Mouse (Mus musculus) embryo, embryonic 11.5 days (tissue): Measurements from ENCODE around the gene Tlnrd1.
"Not testable (repeated sequence)": the region's sequence is repeated elsewhere in the genome, so short reads cannot be mapped to it uniquely, and the experiment has no call there.

Experiments used
- DNase-seq: peaks from one replicate; pipeline ENCODE4 v3.0.0-alpha.2; 2012; ENCODE audit warnings: low read depth, low spot score

The Tlnrd1 gene

GRCm38 (mm10) chr7:83884021-83884658 is at the start of gene Tlnrd1, which contains the start of gene Mesd:
Gene Tlnrd1 (minus strand): TSS chr7:83884305.
Gene Mesd (plus strand): TSS chr7:83884466.
- peak; percentile 86 for DNase-seq

DNA sequence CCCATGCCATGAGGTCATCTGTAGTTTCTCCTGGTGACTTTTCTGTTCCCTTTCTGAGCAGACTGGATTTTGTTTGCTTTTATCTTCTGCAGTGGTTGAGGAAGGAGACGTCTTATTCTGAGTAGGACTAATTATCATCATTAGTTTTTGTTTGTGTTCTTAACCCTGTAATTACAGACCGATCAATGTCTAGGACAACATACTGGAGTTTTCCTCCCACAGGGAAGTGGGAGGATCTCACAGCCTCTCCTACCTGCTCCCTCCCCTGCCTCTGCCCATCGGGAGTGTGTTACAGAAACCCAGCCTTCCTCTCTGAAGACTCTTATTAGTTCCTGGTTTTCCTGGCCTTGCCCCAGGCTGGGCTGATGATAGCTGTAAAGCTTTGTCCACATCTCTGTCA is 37.5 kb upstream of the Tlnrd1 start:
- no peak for DNase-seq

GRCm38 (mm10) chr7:83920241-83920640 is 36.1 kb upstream of the Tlnrd1 start:
- no peak for DNase-seq

GRCm38 (mm10) chr7:83914566-83914965 is 30.5 kb upstream of the Tlnrd1 start:
- DNase-seq = peak; percentile 75

DNA sequence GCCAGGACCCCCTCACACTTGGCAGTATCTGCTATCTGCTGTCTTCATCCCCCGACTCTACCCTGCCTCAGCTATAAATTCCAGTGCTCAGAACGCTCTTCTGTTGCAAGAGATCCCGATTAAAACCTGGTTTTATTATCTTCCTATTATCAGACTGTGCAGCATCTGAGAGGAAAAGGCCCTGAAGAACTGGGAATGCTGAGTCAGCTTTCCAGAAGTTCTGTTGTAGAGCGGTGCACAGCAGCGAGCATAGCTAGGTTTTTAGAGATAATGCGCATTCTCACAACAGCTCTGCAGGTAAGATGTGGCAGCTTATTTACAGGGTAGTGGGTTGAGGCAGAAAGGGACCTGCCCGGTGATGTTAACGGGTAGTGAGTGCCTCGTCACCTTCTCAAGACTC is 29.9 kb upstream of the Tlnrd1 start:
- no peak for DNase-seq

- no peak for DNase-seq
Observed at GRCm38 (mm10) chr7:83913405-83913932, 29.4 kb upstream of the Tlnrd1 start.

- DNase-seq = no peak
Observed at GRCm38 (mm10) chr7:83911909-83912308, 27.8 kb upstream of the Tlnrd1 start.

DNA sequence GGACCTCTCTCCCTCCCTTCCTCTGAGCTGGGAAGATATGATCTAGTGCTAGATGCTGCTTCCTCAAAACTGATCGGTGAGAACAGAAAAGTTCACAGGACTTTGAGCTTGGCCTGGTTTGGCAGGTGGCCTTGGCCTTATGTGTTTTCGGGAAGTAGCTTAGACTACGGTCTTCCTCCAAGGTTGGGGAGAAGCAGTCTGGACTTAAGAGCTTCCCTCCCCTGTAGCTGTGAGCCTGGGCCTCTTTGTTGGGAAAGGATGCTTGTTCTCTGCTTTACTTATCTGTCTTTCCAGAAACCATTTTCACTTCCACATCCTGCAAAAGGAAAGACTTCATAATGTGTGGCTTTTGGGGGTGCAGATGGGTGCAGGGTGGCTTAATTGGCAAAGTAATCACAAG is 20.7 kb upstream of the Tlnrd1 start:
- DNase-seq = no peak

GRCm38 (mm10) chr7:83902296-83903145 is 18.4 kb upstream of the Tlnrd1 start:
- no peak for DNase-seq

- no peak for DNase-seq
Observed at GRCm38 (mm10) chr7:83901425-83901824, 17.3 kb upstream of the Tlnrd1 start.

DNA sequence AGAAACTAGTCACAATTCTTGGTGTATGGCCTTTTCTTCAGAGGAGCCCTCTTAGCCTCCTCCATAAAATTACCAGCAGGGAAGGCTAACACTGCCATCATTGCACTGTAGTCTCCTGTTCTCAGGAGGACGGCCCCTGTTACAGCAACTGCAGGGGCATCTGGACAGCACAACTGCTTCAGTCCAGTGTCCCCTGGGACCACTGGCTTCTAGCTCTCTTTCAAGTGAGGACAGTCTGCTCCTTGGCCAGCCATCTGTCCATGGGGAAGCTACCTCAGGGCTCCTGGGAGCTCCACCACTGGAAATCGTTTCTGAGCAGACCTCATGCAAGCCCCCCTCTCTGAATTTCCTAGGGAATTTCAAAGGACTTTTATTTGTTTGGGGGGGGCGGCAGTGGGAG is 16.4 kb upstream of the Tlnrd1 start:
- DNase-seq = no peak

GRCm38 (mm10) chr7:83898267-83898666 is 14.2 kb upstream of the Tlnrd1 start:
- no peak for DNase-seq

- DNase-seq = no peak
Observed at GRCm38 (mm10) chr7:83896077-83896740, 12.1 kb upstream of the Tlnrd1 start.

DNA sequence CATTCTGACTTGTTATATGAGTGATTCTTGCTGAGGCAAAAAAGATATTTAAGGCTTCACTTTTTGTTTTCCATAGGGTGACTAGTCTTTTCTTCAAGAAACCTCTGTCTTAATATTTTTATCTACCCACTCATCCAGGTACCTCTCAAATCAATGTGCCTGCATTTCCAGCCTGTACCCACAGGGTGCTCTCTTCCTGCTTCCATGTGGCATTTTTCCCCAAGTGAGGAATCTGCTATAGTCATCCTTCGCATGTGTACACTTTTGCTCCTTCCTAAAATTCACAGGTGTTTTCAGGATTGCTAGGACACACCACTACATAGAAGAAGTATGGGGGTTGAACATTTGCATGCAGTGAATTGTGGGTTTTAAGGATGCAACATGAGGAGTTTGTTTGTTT is 10.2 kb upstream of the Tlnrd1 start:
- no peak for DNase-seq

DNA sequence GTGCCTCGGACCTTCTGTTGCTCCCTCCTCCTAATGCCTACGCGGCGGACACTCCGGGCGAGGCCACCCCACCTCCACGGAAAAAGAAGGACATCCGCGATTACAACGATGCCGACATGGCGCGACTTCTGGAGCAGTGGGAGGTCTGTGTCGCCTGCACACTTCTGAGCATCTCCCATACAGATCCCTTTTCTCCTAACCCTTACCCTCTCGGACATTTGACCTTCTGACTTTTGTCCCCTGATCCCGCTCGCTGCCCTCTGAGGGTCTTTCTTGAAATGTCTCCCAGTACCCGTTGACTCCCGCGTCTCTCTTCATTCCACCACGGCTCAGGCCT is 8.2 kb upstream of the Tlnrd1 start:
- no peak for DNase-seq

DNA sequence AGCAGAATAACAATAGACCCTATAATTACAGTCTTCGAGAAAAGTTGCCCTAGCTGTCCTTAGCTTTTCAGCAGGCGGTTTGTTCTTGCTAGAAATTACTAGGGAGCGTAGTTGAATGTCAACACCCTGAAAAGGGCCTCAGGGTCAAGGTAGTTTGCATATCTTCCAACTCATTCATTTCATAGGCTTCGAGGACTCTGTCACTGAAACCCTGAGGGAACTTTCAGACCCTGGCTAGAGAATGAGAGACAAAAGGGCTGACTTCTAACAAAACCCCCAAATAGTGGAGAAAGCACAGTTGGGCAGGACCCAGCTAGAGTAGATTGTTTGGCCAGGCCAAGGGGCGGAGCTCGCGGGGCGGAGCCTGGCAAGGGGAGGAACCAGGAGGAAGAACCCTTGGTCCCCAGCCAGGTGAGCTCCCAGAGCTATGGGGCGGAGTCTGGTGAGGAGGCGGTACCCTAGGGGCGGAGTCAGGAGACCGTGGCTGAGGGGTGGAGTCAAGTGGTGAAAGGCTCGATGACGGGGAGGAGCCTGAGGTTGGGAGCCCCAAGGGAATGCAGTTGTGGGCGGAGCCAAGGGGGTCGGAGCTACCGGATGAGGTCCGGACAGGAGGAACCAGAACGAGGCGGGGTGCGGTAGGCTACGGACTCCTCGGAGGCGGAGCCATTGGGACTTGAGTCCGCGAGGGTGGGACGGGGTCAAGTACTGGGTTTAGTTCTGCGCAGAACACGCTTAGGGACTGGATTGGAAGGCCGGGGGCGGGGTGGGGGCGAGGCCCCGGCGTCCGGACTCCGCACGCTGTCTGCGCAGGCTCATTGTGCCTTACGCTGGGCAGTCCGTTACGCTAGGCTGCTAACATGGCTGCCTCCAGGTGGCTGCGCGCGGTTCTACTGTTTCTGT is 7.6 kb upstream of the Tlnrd1 start:
- peak; percentile 97 for DNase-seq

GRCm38 (mm10) chr7:83889946-83890345 is 5.8 kb upstream of the Tlnrd1 start:
- not testable (repeated sequence) for DNase-seq

- DNase-seq = no peak
Observed at GRCm38 (mm10) chr7:83889383-83889782, 5.3 kb upstream of the Tlnrd1 start.

- DNase-seq = no peak
Observed at GRCm38 (mm10) chr7:83886366-83887129, 2.4 kb upstream of the Tlnrd1 start.

GRCm38 (mm10) chr7:83885835-83886234 is 1.7 kb upstream of the Tlnrd1 start:
- no peak for DNase-seq
